Mouse (Mus musculus) hindbrain, embryonic 10.5 days (tissue): ENCODE results near the gene U2af1l4. TPM values are rescaled to one million over a fixed set of nuclear protein-coding genes. Genes with fewer than 3 reads are reported as not detected.

Experiments
- DNase-seq: peaks from one replicate; pipeline ENCODE4 v3.0.0-alpha.2; 2017; ENCODE audit warnings: low spot score
- H3K27ac ChIP-seq: fragments of 300-500 bp; sonication (generic); 2 replicates; pipeline ENCODE4 v1.5.1; 2016; ENCODE audit warnings: mild to moderate bottlenecking, moderate library complexity
- H3K27me3 ChIP-seq: fragments of 300-500 bp; sonication (generic); 2 replicates; pipeline ENCODE4 v1.6.1; 2016; ENCODE audit warnings: mild to moderate bottlenecking; ENCODE audit not compliant: poor library complexity, insufficient read depth, severe bottlenecking
- H3K36me3 ChIP-seq: fragments of 300-500 bp; sonication (generic); 2 replicates; pipeline ENCODE4 v1.6.1; 2016; ENCODE audit warnings: mild to moderate bottlenecking, moderate library complexity
- H3K4me1 ChIP-seq: fragments of 300-500 bp; sonication (generic); replicated peaks from 2 replicates; pipeline ENCODE4 v1.6.1; 2016; ENCODE audit warnings: mild to moderate bottlenecking
- H3K4me3 ChIP-seq: fragments of 300-500 bp; sonication (generic); 2 replicates; pipeline ENCODE4 v1.5.1; 2016; ENCODE audit warnings: mild to moderate bottlenecking, moderate library complexity
- H3K9me3 ChIP-seq: fragments of 300-500 bp; sonication (generic); 2 replicates; pipeline ENCODE4 v1.6.1; 2016; ENCODE audit warnings: mild to moderate bottlenecking, moderate library complexity
- WGBS: fragments of 180-500 bp; shearing (Covaris S2); methylation state at CpG from one replicate; pipeline ENCODE4 v1.1.7; 2016; 5-methylcytosine and 5-hydroxymethylcytosine counted together
- polyA plus RNA-seq: library from polyadenylated mRNA; unstranded; fragments of >200 nt; fragmentation: Nextera tagmentation; extraction: Ambion mirVana; gene quantifications from 2 replicates; pipeline ENCODE4 v1.2.1, GENCODE M21; 2016

Gene U2af1l4
- polyA plus RNA-seq, 1 experiment from 2014 or later = 106 TPM

DNA sequence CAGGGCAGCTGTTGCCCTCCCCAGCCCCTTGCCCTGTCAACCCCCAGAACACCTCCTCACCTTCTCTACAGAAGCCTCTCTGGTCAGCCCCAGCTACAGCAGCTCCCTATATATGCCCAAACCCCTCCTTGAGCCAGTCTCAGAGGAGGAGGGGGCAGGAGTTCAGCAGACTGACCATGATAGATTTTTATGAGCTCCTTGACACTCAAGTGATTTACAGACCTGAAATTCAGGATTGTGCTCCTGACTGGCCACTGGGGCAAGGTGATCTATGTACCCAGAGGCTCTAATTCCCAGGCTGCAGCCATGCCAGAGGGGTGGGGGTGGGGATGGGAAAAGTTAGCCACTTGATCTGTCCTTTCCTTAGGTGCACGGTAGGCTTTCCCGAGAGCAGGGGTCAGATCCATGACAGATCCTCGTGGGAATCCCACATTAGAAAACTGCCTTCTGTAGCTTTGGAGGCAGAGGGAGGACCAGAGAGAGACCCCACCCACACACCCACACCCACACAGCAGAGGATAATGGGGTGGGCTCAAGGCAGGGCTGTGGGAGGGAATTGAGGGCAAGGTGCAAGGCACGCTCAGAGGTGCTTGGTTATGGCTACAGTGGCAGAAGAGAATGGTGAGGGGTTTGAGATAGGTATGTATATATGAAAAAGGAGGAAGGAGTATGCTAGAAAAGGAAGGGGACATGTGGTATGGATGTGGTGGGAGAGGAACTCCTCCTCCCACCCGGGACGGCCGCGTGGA, 49.7 kb downstream of the U2af1l4 start, which contains the start of gene Upk1a:
Gene Upk1a, minus strand, starts transcription at position 194 of the 749 bp plus-strand sequence.
- Histone ChIP-seq H3K4me1 (0 out of 2 replicates have a peak, but pooled peaks cover 6% of the 10 kb centered on the region), H3K36me3 (peaks cover 30% of the 10 kb centered on the region), H3K9me3 (no peaks in the 10 kb centered on the region), H3K27ac (no peak within 1 kb of the TSS), H3K4me3 (no peak within 1 kb of the TSS), H3K27me3 (no peaks in the 10 kb centered on the region)
- no peak for DNase-seq
- 78% methylated on average over 8 of the region's 8 CpGs for WGBS

DNA sequence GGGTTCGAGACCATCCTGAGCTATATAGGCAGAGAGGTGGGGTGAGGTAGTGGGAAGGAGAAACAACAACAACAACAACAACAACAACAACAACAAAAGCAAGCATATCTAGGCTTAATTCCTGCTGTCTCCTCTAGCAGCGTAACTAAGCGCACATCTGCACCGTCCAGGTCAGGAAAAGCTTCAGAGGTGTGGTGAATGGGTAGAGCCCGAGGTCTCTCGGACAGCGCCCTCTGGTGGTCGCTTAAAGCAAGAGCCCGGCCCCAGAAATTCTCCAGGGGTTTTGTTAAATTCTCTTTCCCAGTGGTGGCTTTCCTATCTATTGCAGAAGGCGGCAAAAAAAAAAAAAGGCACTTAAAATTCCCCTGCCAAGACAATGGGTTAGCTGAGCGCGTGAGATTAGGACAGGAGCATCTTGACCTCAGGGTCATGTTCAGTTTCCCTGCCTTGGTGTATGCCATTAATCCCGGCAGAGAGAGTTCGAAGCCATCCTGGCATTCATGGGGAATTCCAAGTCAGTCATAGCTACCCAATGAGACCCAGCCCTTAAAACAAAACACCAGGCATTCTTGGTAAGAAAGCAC, 50.5 kb downstream of the U2af1l4 start:
- Histone ChIP-seq H3K4me3 (no peak overlapping the region), H3K9me3 (no peaks in the 10 kb centered on the region), H3K27me3 (no peaks in the 10 kb centered on the region), H3K27ac (no peak overlapping the region), H3K4me1 (0 out of 2 replicates have a peak, but pooled peaks cover 1% of the 10 kb centered on the region), H3K36me3 (peaks cover 38% of the 10 kb centered on the region)
- 28% methylated on average over 14 of the region's 14 CpGs for WGBS
- DNase-seq = peak; percentile 62

DNA sequence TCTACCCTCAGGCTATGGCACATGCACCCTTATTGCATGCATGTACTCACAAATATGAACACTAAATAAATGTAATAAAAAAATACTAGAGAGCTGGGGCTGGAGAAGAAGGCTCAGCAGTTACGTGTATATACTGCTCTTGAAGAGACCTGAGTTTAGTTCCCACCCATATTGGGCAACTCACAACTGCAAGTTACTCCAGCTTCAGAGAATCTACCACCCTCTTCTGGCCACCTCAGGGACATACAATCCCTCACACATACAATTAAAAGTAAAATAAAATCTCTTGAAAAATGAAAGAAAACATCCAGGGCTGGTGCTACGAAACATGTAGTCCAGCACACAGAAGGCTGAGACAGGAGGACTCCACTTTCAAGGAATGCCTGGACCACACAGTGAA, 51.4 kb downstream of the U2af1l4 start:
- no peak for DNase-seq
- WGBS = 81% methylated on average over 2 of the region's 2 CpGs
- H3K27ac ChIP-seq = no peak overlapping the region
- no peaks in the 10 kb centered on the region for H3K27me3 ChIP-seq
- no peaks in the 10 kb centered on the region for H3K4me1 ChIP-seq
- no peaks in the 10 kb centered on the region for H3K9me3 ChIP-seq
- no peak overlapping the region for H3K4me3 ChIP-seq
- H3K36me3 ChIP-seq = peaks cover 46% of the 10 kb centered on the region

Other genes starting within 250 kb of the U2af1l4 start
- gene Syne4, start 248.5 kb upstream of the U2af1l4 start, polyA plus RNA-seq = 26.8 and 28.1 TPM in 2 replicates
- gene E130208F15Rik, start 241.6 kb upstream of the U2af1l4 start, polyA plus RNA-seq = 1.6 and 3.7 TPM in 2 replicates
- 19.6 and 23.1 TPM in 2 replicates for gene Sdhaf1, start 239.4 kb upstream of the U2af1l4 start, polyA plus RNA-seq
- gene Lrfn3, start 200.5 kb upstream of the U2af1l4 start, polyA plus RNA-seq = 5.5 and 7.8 TPM in 2 replicates
- 16.9 and 27.9 TPM in 2 replicates for gene Tyrobp, start 149.5 kb upstream of the U2af1l4 start, polyA plus RNA-seq
- gene Hcst, start 143.4 kb upstream of the U2af1l4 start, polyA plus RNA-seq = 0.55 and 0.57 TPM in 2 replicates
- 1.5 and 1.7 TPM in 2 replicates for gene Nfkbid, start 141.6 kb upstream of the U2af1l4 start, polyA plus RNA-seq
- gene Aplp1, start 117.8 kb upstream of the U2af1l4 start, polyA plus RNA-seq = 69.7 and 184 TPM in 2 replicates
- gene Kirrel2, start 105.6 kb upstream of the U2af1l4 start, polyA plus RNA-seq = 11.8 and 35.0 TPM in 2 replicates
- 1.7 and 4.2 TPM in 2 replicates for gene Nphs1, start 105.0 kb upstream of the U2af1l4 start, polyA plus RNA-seq
- gene Prodh2, start 69.7 kb upstream of the U2af1l4 start, polyA plus RNA-seq = 0.40 TPM in 1 of 2 replicates, not detected in the other
- gene Arhgap33, start 28.2 kb upstream of the U2af1l4 start, polyA plus RNA-seq = 40.1 and 79.4 TPM in 2 replicates
- 4.1 and 5.3 TPM in 2 replicates for gene Hspb6, start 11.1 kb upstream of the U2af1l4 start, polyA plus RNA-seq
- 13.8 and 15.1 TPM in 2 replicates for gene Proser3, start 11.0 kb upstream of the U2af1l4 start, polyA plus RNA-seq
- 47.6 and 50.2 TPM in 2 replicates for gene Lin37, start 3.5 kb upstream of the U2af1l4 start, polyA plus RNA-seq
- gene Gm49396, start within 50 bp of the U2af1l4 start, polyA plus RNA-seq = 16.4 and 16.9 TPM in 2 replicates
- 131 and 140 TPM in 2 replicates for gene Psenen, start 326 bp downstream of the U2af1l4 start, polyA plus RNA-seq
- gene Igflr1, start 2.1 kb downstream of the U2af1l4 start, polyA plus RNA-seq = 6.2 and 6.7 TPM in 2 replicates
- 9.6 and 11.0 TPM in 2 replicates for gene Kmt2b, start 25.4 kb downstream of the U2af1l4 start, polyA plus RNA-seq
- gene Zbtb32, start 35.6 kb downstream of the U2af1l4 start, polyA plus RNA-seq = 0.20 and 0.21 TPM in 2 replicates
- 0.52 and 1.2 TPM in 2 replicates for gene Upk1a, start 49.5 kb downstream of the U2af1l4 start, polyA plus RNA-seq
- 810 and 924 TPM in 2 replicates for gene Cox6b1, start 62.9 kb downstream of the U2af1l4 start, polyA plus RNA-seq
- gene Etv2, start 72.6 kb downstream of the U2af1l4 start, polyA plus RNA-seq = 0.14 TPM in 1 of 2 replicates, not detected in the other
- gene Rbm42, start 87.0 kb downstream of the U2af1l4 start, polyA plus RNA-seq = 145 and 175 TPM in 2 replicates
- 63.9 and 76.3 TPM in 2 replicates for gene Haus5, start 101.7 kb downstream of the U2af1l4 start, polyA plus RNA-seq
- not detected in 2 replicates for gene Pmis2, start 108.3 kb downstream of the U2af1l4 start, polyA plus RNA-seq
- gene 2200002J24Rik, start 135.6 kb downstream of the U2af1l4 start, polyA plus RNA-seq = not detected in 2 replicates
- 0.91 and 1.6 TPM in 2 replicates for gene Atp4a, start 148.9 kb downstream of the U2af1l4 start, polyA plus RNA-seq
- gene Tmem147, start 166.2 kb downstream of the U2af1l4 start, polyA plus RNA-seq = 163 and 170 TPM in 2 replicates
- gene Gapdhs, start 180.4 kb downstream of the U2af1l4 start, polyA plus RNA-seq = 0.26 and 0.69 TPM in 2 replicates
- 0.72 and 0.93 TPM in 2 replicates for gene Sbsn, start 188.2 kb downstream of the U2af1l4 start, polyA plus RNA-seq
- 0.59 TPM in 1 of 2 replicates, not detected in the other for gene Dmkn, start 200.5 kb downstream of the U2af1l4 start, polyA plus RNA-seq
- gene Krtdap, start 224.6 kb downstream of the U2af1l4 start, polyA plus RNA-seq = not detected in 2 replicates